Mouse (Mus musculus): ENCODE measurements around the gene Fut9. TPM values are rescaled to one million over a fixed set of nuclear protein-coding genes. Genes with fewer than 3 reads are reported as not detected.

Fut9 gene
- polyA plus RNA-seq, 1 experiment from 2014 or later = 0.08 TPM

GRCm38 (mm10) chr4:25785276-25785675 is 14.8 kb downstream of the Fut9 start:
- Histone ChIP-seq H3K27ac (ENCODE audit: low read depth) (no peak overlapping the region), H3K9me3 (ENCODE audit: control insufficient read depth, low read length) (no peaks in the 10 kb centered on the region), H3K27me3 (replicated peaks; ENCODE audit: control insufficient read depth, insufficient read depth, low read length) (no peaks in the 10 kb centered on the region), H3K4me2 (ENCODE audit: low read length) (no peak overlapping the region), H3K4me3 (ENCODE audit: low read depth, low read length) (no peak overlapping the region), H3K36me3 (ENCODE audit: control insufficient read depth, insufficient read depth, low read length) (no peaks in the 10 kb centered on the region), H3K9ac (ENCODE audit: low read length) (no peak overlapping the region), H3K4me1 (replicated peaks; ENCODE audit: control insufficient read depth, insufficient read depth, low read length) (no peaks in the 10 kb centered on the region)
- ATAC-seq (replicated peaks; ENCODE audit: low FRiP score, low TSS enrichment, low read depth) (no peak), DNase-seq (ENCODE audit: low spot score) (no peak)
- 91% methylated on average over 4 of the region's 4 CpGs for WGBS

GRCm38 (mm10) chr4:25768657-25769056 is 31.4 kb downstream of the Fut9 start:
- Histone ChIP-seq H3K4me1 (replicated peaks; ENCODE audit: control insufficient read depth, insufficient read depth, low read length) (no peaks in the 10 kb centered on the region), H3K27me3 (replicated peaks; ENCODE audit: control insufficient read depth, insufficient read depth, low read length) (no peaks in the 10 kb centered on the region), H3K36me3 (ENCODE audit: control insufficient read depth, insufficient read depth, low read length) (no peaks in the 10 kb centered on the region), H3K4me2 (ENCODE audit: low read length) (no peak overlapping the region), H3K9ac (ENCODE audit: low read length) (no peak overlapping the region), H3K9me3 (ENCODE audit: control insufficient read depth, low read length) (no peaks in the 10 kb centered on the region), H3K27ac (ENCODE audit: low read depth) (no peak overlapping the region), H3K4me3 (ENCODE audit: low read depth, low read length) (no peak overlapping the region)
- no peak for ATAC-seq (replicated peaks; ENCODE audit: low FRiP score, low TSS enrichment, low read depth)
- 74% methylated on average over 3 of the region's 3 CpGs for WGBS
- no peak for DNase-seq (ENCODE audit: low spot score)

- no peaks in the 10 kb centered on the region for H3K36me3 ChIP-seq (ENCODE audit: control insufficient read depth, insufficient read depth, low read length)
- no peak for ATAC-seq (replicated peaks; ENCODE audit: low FRiP score, low TSS enrichment, low read depth)
- no peak for DNase-seq (ENCODE audit: low spot score)
Measured at GRCm38 (mm10) chr4:25763091-25763490, 37.0 kb downstream of the Fut9 start.

GRCm38 (mm10) chr4:25757909-25758548 is 42.0 kb downstream of the Fut9 start:
- no peak overlapping the region for H3K4me2 ChIP-seq (ENCODE audit: low read length)
- no peak overlapping the region for H3K9ac ChIP-seq (ENCODE audit: low read length)
- no peak for DNase-seq (ENCODE audit: low spot score)
- no peak for ATAC-seq (replicated peaks; ENCODE audit: low FRiP score, low TSS enrichment, low read depth)
- no peaks in the 10 kb centered on the region for H3K27me3 ChIP-seq (replicated peaks; ENCODE audit: control insufficient read depth, insufficient read depth, low read length)
- no peak overlapping the region for H3K27ac ChIP-seq (ENCODE audit: low read depth)
- H3K9me3 ChIP-seq (ENCODE audit: control insufficient read depth, low read length) = no peaks in the 10 kb centered on the region
- H3K36me3 ChIP-seq (ENCODE audit: control insufficient read depth, insufficient read depth, low read length) = no peaks in the 10 kb centered on the region
- H3K4me1 ChIP-seq (replicated peaks; ENCODE audit: control insufficient read depth, insufficient read depth, low read length) = no peaks in the 10 kb centered on the region
- 85% methylated on average over 5 of the region's 5 CpGs for WGBS
- no peak overlapping the region for H3K4me3 ChIP-seq (ENCODE audit: low read depth, low read length)

More at GRCm38 (mm10) chr4:25763091-25763490, 37.0 kb downstream of the Fut9 start:
- no peak overlapping the region for H3K27ac ChIP-seq (ENCODE audit: low read depth)
- no peak overlapping the region for H3K4me3 ChIP-seq (ENCODE audit: low read depth, low read length)
- no peaks in the 10 kb centered on the region for H3K27me3 ChIP-seq (replicated peaks; ENCODE audit: control insufficient read depth, insufficient read depth, low read length)
- H3K4me1 ChIP-seq (replicated peaks; ENCODE audit: control insufficient read depth, insufficient read depth, low read length) = no peaks in the 10 kb centered on the region
- H3K4me2 ChIP-seq (ENCODE audit: low read length) = no peak overlapping the region
- H3K9ac ChIP-seq (ENCODE audit: low read length) = no peak overlapping the region
- no peaks in the 10 kb centered on the region for H3K9me3 ChIP-seq (ENCODE audit: control insufficient read depth, low read length)

GRCm38 (mm10) chr4:25741553-25741952 is 58.5 kb downstream of the Fut9 start:
- Histone ChIP-seq H3K27me3 (replicated peaks; ENCODE audit: control insufficient read depth, insufficient read depth, low read length) (no peaks in the 10 kb centered on the region), H3K9ac (ENCODE audit: low read length) (no peak overlapping the region), H3K36me3 (ENCODE audit: control insufficient read depth, insufficient read depth, low read length) (no peaks in the 10 kb centered on the region), H3K4me3 (ENCODE audit: low read depth, low read length) (no peak overlapping the region), H3K4me2 (ENCODE audit: low read length) (no peak overlapping the region), H3K9me3 (ENCODE audit: control insufficient read depth, low read length) (no peaks in the 10 kb centered on the region), H3K27ac (ENCODE audit: low read depth) (no peak overlapping the region), H3K4me1 (replicated peaks; ENCODE audit: control insufficient read depth, insufficient read depth, low read length) (no peaks in the 10 kb centered on the region)
- no peak for DNase-seq (ENCODE audit: low spot score)
- 73% methylated on average over 5 of the region's 5 CpGs for WGBS
- ATAC-seq (replicated peaks; ENCODE audit: low FRiP score, low TSS enrichment, low read depth) = no peak

GRCm38 (mm10) chr4:25738782-25739181 is 61.3 kb downstream of the Fut9 start:
- Histone ChIP-seq H3K9me3 (ENCODE audit: control insufficient read depth, low read length) (no peaks in the 10 kb centered on the region), H3K4me1 (replicated peaks; ENCODE audit: control insufficient read depth, insufficient read depth, low read length) (no peaks in the 10 kb centered on the region), H3K36me3 (ENCODE audit: control insufficient read depth, insufficient read depth, low read length) (no peaks in the 10 kb centered on the region), H3K4me2 (ENCODE audit: low read length) (no peak overlapping the region), H3K27ac (ENCODE audit: low read depth) (no peak overlapping the region), H3K4me3 (ENCODE audit: low read depth, low read length) (no peak overlapping the region), H3K9ac (ENCODE audit: low read length) (no peak overlapping the region), H3K27me3 (replicated peaks; ENCODE audit: control insufficient read depth, insufficient read depth, low read length) (no peaks in the 10 kb centered on the region)
- 79% methylated on average over 4 of the region's 4 CpGs for WGBS
- ATAC-seq (replicated peaks; ENCODE audit: low FRiP score, low TSS enrichment, low read depth) (no peak), DNase-seq (ENCODE audit: low spot score) (no peak)

GRCm38 (mm10) chr4:25721576-25721975 is 78.5 kb downstream of the Fut9 start:
- Histone ChIP-seq H3K4me3 (ENCODE audit: low read depth, low read length) (no peak overlapping the region), H3K27me3 (replicated peaks; ENCODE audit: control insufficient read depth, insufficient read depth, low read length) (no peaks in the 10 kb centered on the region), H3K27ac (ENCODE audit: low read depth) (no peak overlapping the region), H3K36me3 (ENCODE audit: control insufficient read depth, insufficient read depth, low read length) (no peaks in the 10 kb centered on the region), H3K9me3 (ENCODE audit: control insufficient read depth, low read length) (no peaks in the 10 kb centered on the region), H3K4me1 (replicated peaks; ENCODE audit: control insufficient read depth, insufficient read depth, low read length) (no peaks in the 10 kb centered on the region), H3K9ac (ENCODE audit: low read length) (no peak overlapping the region), H3K4me2 (ENCODE audit: low read length) (no peak overlapping the region)
- DNase-seq (ENCODE audit: low spot score) = no peak
- no peak for ATAC-seq (replicated peaks; ENCODE audit: low FRiP score, low TSS enrichment, low read depth)
- WGBS = 78% methylated on average over 5 of the region's 5 CpGs

GRCm38 (mm10) chr4:25713907-25714306 is 86.1 kb downstream of the Fut9 start:
- H3K9me3 ChIP-seq (ENCODE audit: control insufficient read depth, low read length) = 0 out of 2 replicates have a peak, but pooled peaks cover 3% of the 10 kb centered on the region

GRCm38 (mm10) chr4:25684976-25685375 is 115.1 kb downstream of the Fut9 start:
- DNase-seq (ENCODE audit: low spot score) (no peak), ATAC-seq (replicated peaks; ENCODE audit: low FRiP score, low TSS enrichment, low read depth) (no peak)
- H3K4me3 ChIP-seq (ENCODE audit: low read depth, low read length) = no peak overlapping the region
- H3K36me3 ChIP-seq (ENCODE audit: control insufficient read depth, insufficient read depth, low read length) = no peaks in the 10 kb centered on the region
- no peak overlapping the region for H3K4me2 ChIP-seq (ENCODE audit: low read length)
- H3K4me1 ChIP-seq (replicated peaks; ENCODE audit: control insufficient read depth, insufficient read depth, low read length) = no peaks in the 10 kb centered on the region
- H3K27me3 ChIP-seq (replicated peaks; ENCODE audit: control insufficient read depth, insufficient read depth, low read length) = no peaks in the 10 kb centered on the region
- H3K9me3 ChIP-seq (ENCODE audit: control insufficient read depth, low read length) = no peaks in the 10 kb centered on the region
- no peak overlapping the region for H3K27ac ChIP-seq (ENCODE audit: low read depth)
- no peak overlapping the region for H3K9ac ChIP-seq (ENCODE audit: low read length)
- WGBS = 86% methylated on average over 3 of the region's 3 CpGs

More at GRCm38 (mm10) chr4:25713907-25714306, 86.1 kb downstream of the Fut9 start:
- Histone ChIP-seq H3K36me3 (ENCODE audit: control insufficient read depth, insufficient read depth, low read length) (no peaks in the 10 kb centered on the region), H3K9ac (ENCODE audit: low read length) (no peak overlapping the region), H3K4me2 (ENCODE audit: low read length) (no peak overlapping the region), H3K27me3 (replicated peaks; ENCODE audit: control insufficient read depth, insufficient read depth, low read length) (no peaks in the 10 kb centered on the region), H3K4me1 (replicated peaks; ENCODE audit: control insufficient read depth, insufficient read depth, low read length) (no peaks in the 10 kb centered on the region), H3K27ac (ENCODE audit: low read depth) (no peak overlapping the region), H3K4me3 (ENCODE audit: low read depth, low read length) (no peak overlapping the region)
- 75% methylated on average over 2 of the region's 2 CpGs for WGBS
- no peak for DNase-seq (ENCODE audit: low spot score)
- no peak for ATAC-seq (replicated peaks; ENCODE audit: low FRiP score, low TSS enrichment, low read depth)

Measured in intestine, embryonic 14.5 days (tissue).